ENCODE assay signal across 9 mouse cellular contexts in genomic region chr5:126651367-126651766, GRCm38 (mm10).
DNase-seq lines count a peak whose midpoint lies in the region; ATAC-seq and TF ChIP-seq lines count a peak whose summit lies in the region.
"Had no signal": no experiment of that assay in that cellular context is flagged by ENCODE, and none has a peak within 500 bp of the region (broad histone marks: within the 10 kb centered on the region; RNA-seq: fewer than 3 reads in every experiment).

No protein-coding gene starts in this region.

- no peaks in the 10 kb centered on the region for H3K27me3 ChIP-seq in intestine, embryonic 14.5 days (replicated peaks; ENCODE audit: control insufficient read depth, insufficient read depth, low read length)
- H3K27me3 ChIP-seq in intestine, postnatal 0 days (replicated peaks; ENCODE audit: control insufficient read depth, insufficient read depth, low read length) = no peaks in the 10 kb centered on the region
- H3K27me3 ChIP-seq in midbrain, postnatal 0 days (ENCODE audit: insufficient read depth, low read length) = no peaks in the 10 kb centered on the region
- H3K27me3 ChIP-seq: midbrain, embryonic 12.5 days had no signal

- no peak for ATAC-seq in intestine, embryonic 14.5 days (replicated peaks; ENCODE audit: low FRiP score, low TSS enrichment, low read depth)
- no peak for ATAC-seq in intestine, postnatal 0 days
- no peak for ATAC-seq in midbrain, postnatal 0 days (ENCODE audit: low FRiP score)

- no peak overlapping the region for H3K27ac ChIP-seq in intestine, embryonic 14.5 days (ENCODE audit: low read depth)
- no peak overlapping the region for H3K27ac ChIP-seq in intestine, postnatal 0 days (ENCODE audit: low read depth, low read length)
- no peak overlapping the region for H3K27ac ChIP-seq in midbrain, postnatal 0 days (ENCODE audit: low read depth, low read length)
- H3K27ac ChIP-seq: midbrain, embryonic 12.5 days had no signal

- no peak overlapping the region for H3K9ac ChIP-seq in intestine, embryonic 14.5 days (ENCODE audit: low read length)
- H3K9ac ChIP-seq in intestine, postnatal 0 days (ENCODE audit: low read depth, low read length) = no peak overlapping the region
- no peak overlapping the region for H3K9ac ChIP-seq in midbrain, postnatal 0 days (replicated peaks; ENCODE audit: low read length, poor library complexity, severe bottlenecking)
- H3K9ac ChIP-seq: midbrain, embryonic 12.5 days had no signal

- H3K4me2 ChIP-seq in intestine, embryonic 14.5 days (ENCODE audit: low read length) = no peak overlapping the region
- no peak overlapping the region for H3K4me2 ChIP-seq in intestine, postnatal 0 days (replicated peaks; ENCODE audit: low read depth)
- H3K4me2 ChIP-seq in midbrain, postnatal 0 days (ENCODE audit: low read depth, low read length, poor library complexity, severe bottlenecking) = no peak overlapping the region
- H3K4me2 ChIP-seq: midbrain, embryonic 12.5 days had no signal

- no peaks in the 10 kb centered on the region for H3K4me1 ChIP-seq in intestine, embryonic 14.5 days (replicated peaks; ENCODE audit: control insufficient read depth, insufficient read depth, low read length)
- H3K4me1 ChIP-seq in intestine, postnatal 0 days (replicated peaks; ENCODE audit: control insufficient read depth, insufficient read depth, low read length) = no peaks in the 10 kb centered on the region
- H3K4me1 ChIP-seq in midbrain, postnatal 0 days (ENCODE audit: insufficient read depth, low read length) = no peaks in the 10 kb centered on the region
- H3K4me1 ChIP-seq: midbrain, embryonic 12.5 days had no signal

- DNase-seq in intestine, embryonic 14.5 days (ENCODE audit: low spot score) = peak; percentile 77
- DNase-seq in ZHBTc4 (ENCODE audit: low read depth, low spot score) = peak; percentile 75
- DNase-seq in forelimb bud, embryonic 11.5 days (ENCODE audit: low read depth, low spot score) = peak; percentile 81
- peak; percentile 39 for DNase-seq in midbrain, postnatal 0 days (ENCODE audit: low spot score)
- DNase-seq in cerebellum, adult 9-11 months = no peak
- no peak for DNase-seq in layer of hippocampus, adult 8-10 months (ENCODE audit: low spot score in 2 of 2)
- DNase-seq in thymus, adult 18-20 months = no peak

- H3K9me3 ChIP-seq in intestine, embryonic 14.5 days (ENCODE audit: control insufficient read depth, low read length) = no peaks in the 10 kb centered on the region
- H3K9me3 ChIP-seq in intestine, postnatal 0 days (ENCODE audit: control insufficient read depth) = no peaks in the 10 kb centered on the region
- H3K9me3 ChIP-seq in midbrain, postnatal 0 days (ENCODE audit: low read length) = no peaks in the 10 kb centered on the region
- H3K9me3 ChIP-seq: midbrain, embryonic 12.5 days had no signal

- no peak for TF ChIP-seq CTCF in intestine, postnatal 0 days (IDR thresholded peaks at IDR 0.05; ENCODE audit: low read depth)
- TF ChIP-seq CTCF in midbrain, postnatal 0 days (IDR thresholded peaks at IDR 0.05) = no peak

- no peak overlapping the region for H3K4me3 ChIP-seq in intestine, embryonic 14.5 days (ENCODE audit: low read depth, low read length)
- H3K4me3 ChIP-seq in intestine, postnatal 0 days (ENCODE audit: low read depth, low read length) = no peak overlapping the region
- no peak overlapping the region for H3K4me3 ChIP-seq in midbrain, postnatal 0 days (ENCODE audit: low read depth, low read length)
- H3K4me3 ChIP-seq: midbrain, embryonic 12.5 days had no signal

- WGBS in intestine, embryonic 14.5 days = 17% methylated on average over 3 of the region's 3 CpGs
- WGBS in intestine, postnatal 0 days = 16% methylated on average over 3 of the region's 3 CpGs
- WGBS in midbrain, postnatal 0 days = 35% methylated on average over 3 of the region's 3 CpGs

- H3K36me3 ChIP-seq in intestine, embryonic 14.5 days (ENCODE audit: control insufficient read depth, insufficient read depth, low read length) = no peaks in the 10 kb centered on the region
- H3K36me3 ChIP-seq in intestine, postnatal 0 days (ENCODE audit: control insufficient read depth, insufficient read depth) = no peaks in the 10 kb centered on the region
- no peaks in the 10 kb centered on the region for H3K36me3 ChIP-seq in midbrain, postnatal 0 days (ENCODE audit: insufficient read depth, low read length)
- H3K36me3 ChIP-seq: midbrain, embryonic 12.5 days had no signal

Comparison
In these comparisons a context has a peak if more than half of its experiments do, and no peak if none do; other contexts are left out.
1. DNase-seq: peak in intestine, embryonic 14.5 days (single experiment), ZHBTc4 (single experiment), forelimb bud, embryonic 11.5 days (single experiment) and midbrain, postnatal 0 days (single experiment); none in cerebellum, adult 9-11 months (single experiment), layer of hippocampus, adult 8-10 months (0 of 2) and thymus, adult 18-20 months (0 of 2).